Mouse (Mus musculus) lung, adult 10 weeks (tissue): Measurements from ENCODE around the gene Col18a1. TPM values are rescaled to one million over a fixed set of nuclear protein-coding genes. Genes with fewer than 3 reads are reported as not detected.

Experiments
- polyA plus RNA-seq: library from polyadenylated mRNA; stranded (reverse); fragments of 350-450 nt; fragmentation: Illumina TruSeq; extraction: RNeasy Lipid Tissue Mini Kit (QIAGEN cat#74804); gene quantifications from one replicate; pipeline ENCODE4 v1.2.3, GENCODE M21; 2014; ENCODE audit warnings: low read depth, low replicate concordance; ENCODE audit not compliant: insufficient read depth

Gene Col18a1
- polyA plus RNA-seq = 13.9 TPM

DNA sequence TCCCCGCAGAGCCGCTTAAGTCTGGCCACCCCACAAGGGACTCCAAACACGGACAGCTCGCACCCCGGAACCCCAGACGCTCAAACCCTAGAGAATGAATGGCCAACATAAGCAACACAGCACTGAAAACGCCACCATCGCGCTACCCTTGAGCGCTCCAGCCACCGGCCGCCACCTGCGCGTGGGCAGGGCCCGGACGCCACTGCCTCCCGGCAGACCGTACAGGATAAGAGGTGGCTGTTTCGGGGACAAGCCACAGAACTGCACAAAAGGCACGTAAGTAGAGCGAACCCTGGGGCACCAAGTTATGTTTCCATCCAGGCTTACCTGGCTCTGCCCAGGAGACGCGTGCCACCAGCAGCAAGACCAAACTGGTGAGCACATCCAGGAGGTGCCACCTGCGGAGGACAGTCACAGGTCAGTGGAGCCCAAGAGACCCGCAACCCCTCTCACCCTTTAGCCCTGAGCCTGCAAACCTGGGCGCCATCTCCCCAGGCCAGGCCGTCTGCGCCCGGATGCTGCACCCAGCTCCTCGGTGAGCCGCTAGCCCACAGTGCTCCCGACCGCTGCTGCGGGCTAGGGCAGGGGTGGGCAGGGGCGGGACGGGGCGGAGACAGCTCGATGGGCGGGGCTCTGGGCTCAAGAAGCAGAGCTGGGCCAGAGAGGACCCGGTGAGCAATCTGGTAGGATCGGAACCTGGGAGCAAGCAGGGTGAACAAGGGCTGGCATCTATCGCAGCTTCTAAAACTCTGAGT, at the start of gene Col18a1:
Gene Col18a1 (minus strand): TSS at position 586 of the 755 bp plus-strand sequence.

GRCm38 (mm10) chr10:77031768-77032375, 134.5 kb downstream of the Col18a1 start, which contains the start of gene Slc19a1:
TSS of gene Slc19a1 (plus strand) at chr10:77032241.

Other genes with a start within 250 kb of the Col18a1 start
- 15.4 TPM for gene Pcbp3, start 204.7 kb downstream of the Col18a1 start, polyA plus RNA-seq
- 4.5 TPM for gene Slc19a1, start 134.3 kb downstream of the Col18a1 start, polyA plus RNA-seq
- gene Pofut2, start 92.7 kb upstream of the Col18a1 start, polyA plus RNA-seq = 30.5 TPM